Mouse (Mus musculus) kidney, adult 2 months (tissue): ENCODE results near the gene Cps1. TPM values are rescaled to one million over a fixed set of nuclear protein-coding genes. Genes with fewer than 3 reads are reported as not detected.

ENCODE experiments used
- DNase-seq: peaks from one replicate; pipeline ENCODE4 v3.0.0; 2021
- H3K27ac ChIP-seq: fragments of 200-500 bp; 2 replicates; pipeline ENCODE4 v1.5.1; 2012; ENCODE audit warnings: low read depth, low read length, control low read depth, inconsistent platforms; ENCODE audit not compliant: insufficient read depth
- H3K27me3 ChIP-seq: fragments of 200-500 bp; replicated peaks from 2 replicates; pipeline ENCODE4 v1.6.1; 2012; ENCODE audit warnings: mild to moderate bottlenecking, moderate library complexity, low read length, inconsistent platforms; ENCODE audit not compliant: control insufficient read depth, insufficient read depth
- H3K36me3 ChIP-seq: fragments of 200-500 bp; 2 replicates; pipeline ENCODE4 v1.6.1; 2012; ENCODE audit warnings: mild to moderate bottlenecking, moderate library complexity, low read length, inconsistent platforms; ENCODE audit not compliant: control insufficient read depth, insufficient read depth
- H3K4me1 ChIP-seq: fragments of 200-500 bp; 2 replicates; pipeline ENCODE4 v1.6.1; 2011; ENCODE audit warnings: low read length; ENCODE audit not compliant: control insufficient read depth, insufficient read depth
- H3K4me3 ChIP-seq: fragments of 200-500 bp; 2 replicates; pipeline ENCODE4 v1.5.1; 2011; ENCODE audit warnings: mild to moderate bottlenecking, low read depth, low read length, control low read depth; ENCODE audit not compliant: insufficient read depth
- CTCF ChIP-seq: fragments of 200-500 bp; conservative IDR thresholded peaks from 2 replicates; pipeline ENCODE4 v1.5.1; 2011; ENCODE audit warnings: low read depth, mild to moderate bottlenecking, control low read depth, low read length, moderate library complexity, mixed read lengths; ENCODE audit not compliant: insufficient read depth, insufficient read length
- POLR2A ChIP-seq: fragments of 200-500 bp; IDR thresholded peaks from one replicate; pipeline ENCODE4 v1.6.1; 2011; ENCODE audit warnings: low read depth, low read length, control low read depth
- WGBS: fragments of 180-500 bp; shearing (Covaris S2); methylation state at CpG from one replicate; pipeline ENCODE4 v1.1.7; 2018; 5-methylcytosine and 5-hydroxymethylcytosine counted together
- polyA plus RNA-seq: library from polyadenylated mRNA; depleted of rRNA; stranded (reverse); fragments of >200 nt; gene quantifications from 2 replicates; pipeline ENCODE4 v1.2.3, GENCODE M21; 2012

Cps1 gene
- polyA plus RNA-seq, 1 experiment: not detected

GRCm38 (mm10) chr1:67223666-67224065 lies 100.8 kb downstream of the Cps1 start:
- 82% methylated on average over 7 of the region's 7 CpGs for WGBS
- H3K27ac ChIP-seq: no peak overlapping the region
- no peak for TF ChIP-seq POLR2A
- TF ChIP-seq CTCF: no peak
- no peaks in the 10 kb centered on the region for H3K36me3 ChIP-seq
- no peaks in the 10 kb centered on the region for H3K27me3 ChIP-seq
- H3K4me1 ChIP-seq: no peaks in the 10 kb centered on the region
- no peak overlapping the region for H3K4me3 ChIP-seq
- DNase-seq: no peak

- H3K4me3 ChIP-seq: no peak overlapping the region
- no peak for DNase-seq
- no peaks in the 10 kb centered on the region for H3K4me1 ChIP-seq
- 66% methylated on average over 2 of the region's 2 CpGs for WGBS
- no peak overlapping the region for H3K27ac ChIP-seq
- H3K27me3 ChIP-seq: no peaks in the 10 kb centered on the region
- no peak for TF ChIP-seq CTCF
- no peak for TF ChIP-seq POLR2A
- no peaks in the 10 kb centered on the region for H3K36me3 ChIP-seq
Measured at GRCm38 (mm10) chr1:67234861-67235260, 112.0 kb downstream of the Cps1 start.

GRCm38 (mm10) chr1:67235468-67236217 lies 112.8 kb downstream of the Cps1 start:
- WGBS: 81% methylated on average over 7 of the region's 7 CpGs
- Histone ChIP-seq H3K4me1 (no peaks in the 10 kb centered on the region), H3K27ac (no peak overlapping the region), H3K36me3 (no peaks in the 10 kb centered on the region), H3K4me3 (no peak overlapping the region), H3K27me3 (no peaks in the 10 kb centered on the region)
- DNase-seq: no peak
- TF ChIP-seq POLR2A (no peak), CTCF (no peak)

- Histone ChIP-seq H3K4me3 (no peak overlapping the region), H3K36me3 (no peaks in the 10 kb centered on the region), H3K27me3 (no peaks in the 10 kb centered on the region), H3K4me1 (no peaks in the 10 kb centered on the region), H3K27ac (no peak overlapping the region)
- DNase-seq: no peak
- TF ChIP-seq POLR2A: no peak
- TF ChIP-seq CTCF: no peak
- WGBS: 89% methylated on average over 1 of the region's 1 CpGs
Measured at GRCm38 (mm10) chr1:67238446-67238845, 115.6 kb downstream of the Cps1 start.

GRCm38 (mm10) chr1:67238941-67239340 lies 116.1 kb downstream of the Cps1 start:
- no peaks in the 10 kb centered on the region for H3K4me1 ChIP-seq
- DNase-seq: no peak
- TF ChIP-seq POLR2A (no peak), CTCF (no peak)
- no peak overlapping the region for H3K4me3 ChIP-seq
- H3K27me3 ChIP-seq: no peaks in the 10 kb centered on the region
- H3K36me3 ChIP-seq: no peaks in the 10 kb centered on the region
- 85% methylated on average over 1 of the region's 1 CpGs for WGBS
- H3K27ac ChIP-seq: no peak overlapping the region

GRCm38 (mm10) chr1:67265222-67265621 lies 142.4 kb downstream of the Cps1 start:
- 87% methylated on average over 1 of the region's 1 CpGs for WGBS
- Histone ChIP-seq H3K36me3 (no peaks in the 10 kb centered on the region), H3K27me3 (no peaks in the 10 kb centered on the region), H3K4me3 (no peak overlapping the region), H3K4me1 (no peaks in the 10 kb centered on the region), H3K27ac (no peak overlapping the region)
- TF ChIP-seq POLR2A: no peak
- no peak for TF ChIP-seq CTCF
- DNase-seq: no peak

- Histone ChIP-seq H3K27ac (no peak overlapping the region), H3K4me3 (no peak overlapping the region), H3K36me3 (no peaks in the 10 kb centered on the region), H3K27me3 (no peaks in the 10 kb centered on the region), H3K4me1 (no peaks in the 10 kb centered on the region)
- no peak for TF ChIP-seq CTCF
- TF ChIP-seq POLR2A: no peak
- DNase-seq: no peak
Measured at GRCm38 (mm10) chr1:67267972-67268371, 145.1 kb downstream of the Cps1 start.
